Comparison of ENCODE assay signal across 8 mouse cellular contexts in genomic region chr1:133448351-133448931, GRCm38 (mm10). TPM values are rescaled to one million over a fixed set of nuclear protein-coding genes. Genes with fewer than 3 reads are reported as not detected.
A peak's percentile ranks its signal among the peaks of the same experiment; 100 is the strongest.
DNase-seq lines count a peak whose midpoint lies in the region; ATAC-seq lines count a peak whose summit lies in the region.

No protein-coding gene starts in this region.

- H3K9me3 ChIP-seq in hindbrain, embryonic 11.5 days (ENCODE audit: control insufficient read depth, low read length), result no peaks in the 10 kb centered on the region
- no peaks in the 10 kb centered on the region for H3K9me3 ChIP-seq in hindbrain, embryonic 13.5 days
- no peaks in the 10 kb centered on the region for H3K9me3 ChIP-seq in embryonic facial prominence, embryonic 13.5 days
- no peaks in the 10 kb centered on the region for H3K9me3 ChIP-seq in liver, embryonic 13.5 days (replicated peaks)
- no peaks in the 10 kb centered on the region for H3K9me3 ChIP-seq in stomach, embryonic 15.5 days

- no peaks in the 10 kb centered on the region for H3K27me3 ChIP-seq in hindbrain, embryonic 11.5 days (ENCODE audit: control insufficient read depth, insufficient read depth, low read length)
- H3K27me3 ChIP-seq in hindbrain, embryonic 13.5 days, result 0 out of 2 replicates have a peak, but pooled peaks cover 3% of the 10 kb centered on the region
- no peaks in the 10 kb centered on the region; the same call in 1 of the 2 replicates for H3K27me3 ChIP-seq in embryonic facial prominence, embryonic 13.5 days
- no peaks in the 10 kb centered on the region for H3K27me3 ChIP-seq in liver, embryonic 13.5 days
- H3K27me3 ChIP-seq in stomach, embryonic 15.5 days (replicated peaks), result no peaks in the 10 kb centered on the region

- H3K27ac ChIP-seq in hindbrain, embryonic 11.5 days (ENCODE audit: low read depth, low read length), result peak overlapping the region; percentile 51; the same call in 1 of the 2 replicates
- H3K27ac ChIP-seq in hindbrain, embryonic 13.5 days, result no peak overlapping the region
- peak overlapping the region; percentile 36; the same call in 1 of the 2 replicates for H3K27ac ChIP-seq in embryonic facial prominence, embryonic 13.5 days
- H3K27ac ChIP-seq in liver, embryonic 13.5 days, result no peak overlapping the region
- peak overlapping the region; percentile 44; the same call in 1 of the 2 replicates for H3K27ac ChIP-seq in stomach, embryonic 15.5 days

- DNase-seq in hindbrain, embryonic 11.5 days (ENCODE audit: low spot score), result no peak
- DNase-seq in heart, postnatal 25 days (ENCODE audit: low spot score), result peak; percentile 70
- DNase-seq in liver, embryonic 13.5 days, result no peak
- DNase-seq in left cerebral cortex, adult 18-20 months (ENCODE audit: low spot score in 2 of 2), result no peak

- intact Hi-C loops in heart, postnatal 25 days (cut with DNase I), result loop anchor here (2.0 kb wide), 1 partner anchor 24 kb away; the partner anchor contains the start of gene Sox13

- ATAC-seq in hindbrain, embryonic 11.5 days (ENCODE audit: low FRiP score), result no peak; the same call in 1 of the 2 replicates
- ATAC-seq in hindbrain, embryonic 13.5 days (ENCODE audit: low FRiP score), result no peak
- peak; percentile 59; the same call in 1 of the 2 replicates for ATAC-seq in embryonic facial prominence, embryonic 13.5 days (ENCODE audit: insufficient number of reproducible peaks, insufficient read depth, low FRiP score, low TSS enrichment, low read depth)
- ATAC-seq in liver, embryonic 13.5 days (ENCODE audit: low read depth), result 0 out of 2 replicates have a peak, but pooled peaks have one; percentile 15
- no peak; the same call in 1 of the 2 replicates for ATAC-seq in stomach, embryonic 15.5 days (ENCODE audit: insufficient read depth, low FRiP score, low read depth)
- ATAC-seq in erythroblast, adult 5-6 weeks (replicated peaks; ENCODE audit: low FRiP score, poor library complexity, severe bottlenecking), result no peak

- H3K36me3 ChIP-seq in hindbrain, embryonic 11.5 days (ENCODE audit: control insufficient read depth, insufficient read depth, low read length), result no peaks in the 10 kb centered on the region
- no peaks in the 10 kb centered on the region for H3K36me3 ChIP-seq in hindbrain, embryonic 13.5 days
- H3K36me3 ChIP-seq in embryonic facial prominence, embryonic 13.5 days, result no peaks in the 10 kb centered on the region
- H3K36me3 ChIP-seq in liver, embryonic 13.5 days, result no peaks in the 10 kb centered on the region
- H3K36me3 ChIP-seq in stomach, embryonic 15.5 days, result no peaks in the 10 kb centered on the region

- no peak overlapping the region for H3K4me3 ChIP-seq in hindbrain, embryonic 11.5 days (ENCODE audit: low read depth, low read length)
- no peak overlapping the region for H3K4me3 ChIP-seq in hindbrain, embryonic 13.5 days
- H3K4me3 ChIP-seq in embryonic facial prominence, embryonic 13.5 days, result no peak overlapping the region
- no peak overlapping the region for H3K4me3 ChIP-seq in liver, embryonic 13.5 days (replicated peaks)
- H3K4me3 ChIP-seq in stomach, embryonic 15.5 days (replicated peaks), result no peak overlapping the region

- H3K9ac ChIP-seq in hindbrain, embryonic 11.5 days (ENCODE audit: low read depth, low read length), result no peak overlapping the region
- H3K9ac ChIP-seq in hindbrain, embryonic 13.5 days, result no peak overlapping the region; the same call in 1 of the 2 replicates
- no peak overlapping the region for H3K9ac ChIP-seq in embryonic facial prominence, embryonic 13.5 days
- no peak overlapping the region for H3K9ac ChIP-seq in liver, embryonic 13.5 days
- H3K9ac ChIP-seq in stomach, embryonic 15.5 days, result no peak overlapping the region

- WGBS in hindbrain, embryonic 11.5 days, result 44% methylated on average over 14 of the region's 14 CpGs
- WGBS in hindbrain, embryonic 13.5 days, result 37% methylated on average over 14 of the region's 14 CpGs
- WGBS in embryonic facial prominence, embryonic 13.5 days, result 31% methylated on average over 14 of the region's 14 CpGs
- WGBS in liver, embryonic 13.5 days (ENCODE audit: insufficient replicate concordance), result 24% methylated on average over 14 of the region's 14 CpGs
- whole genome bisulfite sequencing in stomach, embryonic 15.5 days, result 33% methylated on average over 14 of the region's 14 CpGs

- 0 out of 2 replicates have a peak, but pooled peaks cover 6% of the 10 kb centered on the region for H3K4me1 ChIP-seq in hindbrain, embryonic 11.5 days (replicated peaks; ENCODE audit: control insufficient read depth, insufficient read depth, low read length)
- H3K4me1 ChIP-seq in hindbrain, embryonic 13.5 days (replicated peaks), result peaks cover 15% of the 10 kb centered on the region
- peaks cover 15% of the 10 kb centered on the region for H3K4me1 ChIP-seq in embryonic facial prominence, embryonic 13.5 days
- H3K4me1 ChIP-seq in liver, embryonic 13.5 days (replicated peaks), result peaks cover 17% of the 10 kb centered on the region
- 0 out of 2 replicates have a peak, but pooled peaks cover 10% of the 10 kb centered on the region for H3K4me1 ChIP-seq in stomach, embryonic 15.5 days

- H3K4me2 ChIP-seq in hindbrain, embryonic 11.5 days (replicated peaks; ENCODE audit: low read depth, low read length), result no peak overlapping the region
- H3K4me2 ChIP-seq in hindbrain, embryonic 13.5 days, result no peak overlapping the region
- H3K4me2 ChIP-seq in embryonic facial prominence, embryonic 13.5 days, result no peak overlapping the region
- H3K4me2 ChIP-seq in liver, embryonic 13.5 days, result no peak overlapping the region
- peak overlapping the region; percentile 8; the same call in 1 of the 2 replicates for H3K4me2 ChIP-seq in stomach, embryonic 15.5 days

RNA-seq across cellular contexts. Expression of gene Sox13, which starts 24.3 kb away (rescaled TPM):
- 12.5 and 15.9 TPM in 2 replicates for polyA plus RNA-seq in hindbrain, embryonic 11.5 days (2014; fragmentation: Nextera tagmentation; extraction: Ambion mirVana)
- 7.9 and 8.0 TPM in 2 replicates for polyA plus RNA-seq in hindbrain, embryonic 13.5 days (2015; fragmentation: Nextera tagmentation; extraction: Ambion mirVana)
- polyA plus RNA-seq in embryonic facial prominence, embryonic 13.5 days (2015; fragmentation: Nextera tagmentation; extraction: Ambion mirVana), result 5.2 and 7.3 TPM in 2 replicates
- total RNA-seq in heart, postnatal 25 days (2021), result 10 to 100 TPM; 15.2 to 19.9 TPM
- 1.3 and 1.5 TPM in 2 replicates for polyA plus RNA-seq in liver, embryonic 13.5 days (2015; fragmentation: Nextera tagmentation; extraction: Ambion mirVana)
- 6.8 and 7.9 TPM in 2 replicates for polyA plus RNA-seq in stomach, embryonic 15.5 days (2015; fragmentation: Nextera tagmentation; extraction: Ambion mirVana)
- 10 to 100 TPM in 1 of 2 experiments, 1 to 10 TPM in 1; 9.2 to 11.9 TPM for total RNA-seq in left cerebral cortex, adult 18-20 months (2021)
- total RNA-seq in erythroblast, adult 5-6 weeks (2015; ENCODE audit: low replicate concordance), result 1.0 TPM in 1 of 2 replicates, not detected in the other
- total RNA-seq in erythroblast, adult 5-6 weeks (2017; ENCODE audit: low replicate concordance), result 0.77 and 2.2 TPM in 2 replicates

Comparison
In these comparisons a context has a peak if more than half of its experiments do, and no peak if none do; other contexts are left out.
1. H3K27ac ChIP-seq: peak in hindbrain, embryonic 11.5 days (single experiment), embryonic facial prominence, embryonic 13.5 days (single experiment) and stomach, embryonic 15.5 days (single experiment); none in hindbrain, embryonic 13.5 days (single experiment) and liver, embryonic 13.5 days (single experiment).
2. ATAC-seq: peak in embryonic facial prominence, embryonic 13.5 days (single experiment) and liver, embryonic 13.5 days (single experiment); none in hindbrain, embryonic 11.5 days (single experiment), hindbrain, embryonic 13.5 days (single experiment), stomach, embryonic 15.5 days (single experiment) and erythroblast, adult 5-6 weeks (single experiment).